ENCODE assay signal across 12 mouse cellular contexts in genomic region chr19:25074741-25075140, GRCm38 (mm10).
DNase-seq lines count a peak whose midpoint lies in the region; ATAC-seq lines count a peak whose summit lies in the region.
"Had no signal": no experiment of that assay in that cellular context is flagged by ENCODE, and none has a peak within 500 bp of the region (broad histone marks: within the 10 kb centered on the region; RNA-seq: fewer than 3 reads in every experiment).

No protein-coding gene starts in this region.

- peak; percentile 36 for DNase-seq in adrenal gland, adult 2 months
- DNase-seq in adrenal gland, postnatal 10 days = no peak
- DNase-seq in layer of hippocampus, adult 9-11 months = peak; percentile 23
- DNase-seq in layer of hippocampus, adult 8-10 months (ENCODE audit: low spot score in 2 of 2) = no peak
- peak; percentile 98 for DNase-seq in fat pad, adult 2 months (ENCODE audit: extremely low read depth, low read depth, low spot score)
- DNase-seq in lung, postnatal 4 days = peak; percentile 46 to 61
- DNase-seq in kidney, adult 11 months = no peak
- DNase-seq: B cell, adult 2 months; kidney, postnatal 14 days; spleen, adult 18-20 months; thymus, adult 2 months had no signal

- ATAC-seq in inflammation-experienced regulatory T-cells, adult 6 months = no peak

Comparison
In these comparisons a context has a peak if more than half of its experiments do, and no peak if none do; other contexts are left out.
1. DNase-seq: peak in adrenal gland, adult 2 months (single experiment), layer of hippocampus, adult 9-11 months (single experiment), fat pad, adult 2 months (single experiment) and lung, postnatal 4 days (2 of 2); none in adrenal gland, postnatal 10 days (single experiment), layer of hippocampus, adult 8-10 months (0 of 2) and kidney, adult 11 months (single experiment).